Mouse (Mus musculus) kidney, adult 2 months (tissue): Measurements from ENCODE around the gene Etfb.

Source experiments
- CTCF ChIP-seq: fragments of 200-500 bp; conservative IDR thresholded peaks from 2 replicates; pipeline ENCODE4 v1.5.1; 2011; ENCODE audit warnings: low read depth, mild to moderate bottlenecking, control low read depth, low read length, moderate library complexity, mixed read lengths; ENCODE audit not compliant: insufficient read depth, insufficient read length
- POLR2A ChIP-seq: fragments of 200-500 bp; IDR thresholded peaks from one replicate; pipeline ENCODE4 v1.6.1; 2011; ENCODE audit warnings: low read depth, low read length, control low read depth

GRCm38 (mm10) chr7:43441071-43441470, 2.8 kb upstream of the Etfb start:
- TF ChIP-seq CTCF (no peak), POLR2A (no peak)
